Mouse (Mus musculus) bone marrow, adult 2 months (tissue): ENCODE measurements around the gene Gucy2d. TPM values are rescaled to one million over a fixed set of nuclear protein-coding genes. Genes with fewer than 3 reads are reported as not detected.

Source experiments
- H3K27ac ChIP-seq: fragments of 200-500 bp; 2 replicates; pipeline ENCODE4 v1.5.1; 2012; ENCODE audit warnings: low read depth, mild to moderate bottlenecking, control low read depth, inconsistent platforms, low read length; ENCODE audit not compliant: control insufficient read depth, poor library complexity, insufficient read depth
- H3K4me1 ChIP-seq: fragments of 200-500 bp; 2 replicates; pipeline ENCODE4 v1.6.1; 2011; ENCODE audit warnings: low read length; ENCODE audit not compliant: control insufficient read depth, insufficient read depth
- H3K4me3 ChIP-seq: fragments of 200-500 bp; replicated peaks from 2 replicates; pipeline ENCODE3; 2011; ENCODE audit warnings: mild to moderate bottlenecking, low read depth, low read length, control low read depth; ENCODE audit not compliant: control insufficient read depth
- CTCF ChIP-seq: fragments of 200-500 bp; IDR thresholded peaks from 2 replicates; pipeline ENCODE4 v1.5.1; 2011; ENCODE audit warnings: low read length, control low read depth; ENCODE audit not compliant: control insufficient read depth, insufficient read depth
- POLR2A ChIP-seq: fragments of 200-500 bp; IDR thresholded peaks from 2 replicates; pipeline ENCODE4 v1.6.1; 2011; ENCODE audit warnings: low read depth, mild to moderate bottlenecking, control low read depth, low read length, borderline replicate concordance; ENCODE audit not compliant: control insufficient read depth
- WGBS: fragments of 180-500 bp; shearing (Covaris S2); methylation state at CpG from one replicate; pipeline ENCODE4 v1.1.7; 2018; 5-methylcytosine and 5-hydroxymethylcytosine counted together
- polyA plus RNA-seq: library from polyadenylated mRNA; stranded (reverse); fragments of >200 nt; gene quantifications from 2 replicates; pipeline ENCODE4 v1.2.4, GENCODE M21; 2011; ENCODE audit warnings: low replicate concordance; ENCODE audit not compliant: missing spikeins, insufficient read depth, insufficient read length

The Gucy2d gene
- polyA plus RNA-seq, 1 experiment: not detected

DNA sequence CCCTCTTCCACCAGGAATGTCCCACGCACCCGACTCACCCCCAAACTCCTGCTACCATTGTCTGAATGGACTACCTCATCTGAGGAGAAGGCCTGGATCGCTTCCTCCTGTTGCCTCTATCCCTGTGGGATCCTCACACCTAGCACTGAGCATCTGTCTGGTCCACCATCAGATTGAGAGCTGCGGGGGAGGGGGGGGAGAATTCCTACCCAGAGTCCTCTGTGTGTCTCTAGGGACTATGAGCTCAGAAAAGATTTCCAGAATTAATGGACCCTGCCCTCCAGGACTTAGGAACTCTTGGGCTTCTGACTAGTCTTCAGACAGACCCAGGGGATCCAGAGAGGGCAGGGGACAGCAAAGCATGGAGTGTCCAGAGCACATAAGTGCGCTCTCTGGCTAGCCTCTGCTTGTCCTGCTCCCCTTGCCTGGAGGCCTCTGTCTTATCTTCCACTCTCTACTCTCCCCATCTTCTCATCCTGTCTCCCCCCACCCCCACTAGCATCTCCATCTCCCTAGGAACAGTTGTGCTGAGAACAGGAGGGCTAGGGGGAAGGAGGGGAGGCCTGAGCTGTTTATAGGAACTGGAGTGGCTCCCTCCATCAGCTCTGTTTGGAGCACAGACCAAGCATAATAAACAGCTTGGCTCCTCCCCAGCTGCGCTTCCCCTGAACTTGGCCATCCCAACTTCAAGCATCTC, 63.9 kb downstream of the Gucy2d start:
- WGBS: 76% methylated on average over 6 of the region's 6 CpGs
- H3K27ac ChIP-seq: no peak overlapping the region
- TF ChIP-seq POLR2A (no peak), CTCF (no peak)
- no peak overlapping the region for H3K4me3 ChIP-seq
- no peaks in the 10 kb centered on the region for H3K4me1 ChIP-seq

- Histone ChIP-seq H3K4me1 (no peaks in the 10 kb centered on the region), H3K27ac (no peak overlapping the region), H3K4me3 (no peak overlapping the region)
- TF ChIP-seq CTCF: no peak
- no peak for TF ChIP-seq POLR2A
- 63% methylated on average over 5 of the region's 5 CpGs for WGBS
These were observed 64.6 kb downstream of the Gucy2d start for GRCm38 (mm10) chr7:98504726-98505314.

GRCm38 (mm10) chr7:98505664-98506063, 65.4 kb downstream of the Gucy2d start:
- Histone ChIP-seq H3K27ac (no peak overlapping the region), H3K4me3 (no peak overlapping the region), H3K4me1 (no peaks in the 10 kb centered on the region; the same call in 1 of the 2 replicates)
- no peak for TF ChIP-seq POLR2A
- no peak for TF ChIP-seq CTCF
- 72% methylated on average over 3 of the region's 3 CpGs for WGBS

- Histone ChIP-seq H3K27ac (no peak overlapping the region), H3K4me3 (no peak overlapping the region), H3K4me1 (peaks cover 2% of the 10 kb centered on the region; the same call in 1 of the 2 replicates)
- 57% methylated on average over 15 of the region's 15 CpGs for WGBS
- TF ChIP-seq POLR2A: no peak
- TF ChIP-seq CTCF: no peak
These were observed 71.0 kb downstream of the Gucy2d start for GRCm38 (mm10) chr7:98510961-98511958.

- H3K27ac ChIP-seq: no peak overlapping the region
- TF ChIP-seq CTCF: no peak
- no peak for TF ChIP-seq POLR2A
- no peak overlapping the region for H3K4me3 ChIP-seq
- 68% methylated on average over 3 of the region's 3 CpGs for WGBS
- peaks cover 2% of the 10 kb centered on the region; the same call in 1 of the 2 replicates for H3K4me1 ChIP-seq
These were observed 73.0 kb downstream of the Gucy2d start for GRCm38 (mm10) chr7:98513251-98513650.

DNA sequence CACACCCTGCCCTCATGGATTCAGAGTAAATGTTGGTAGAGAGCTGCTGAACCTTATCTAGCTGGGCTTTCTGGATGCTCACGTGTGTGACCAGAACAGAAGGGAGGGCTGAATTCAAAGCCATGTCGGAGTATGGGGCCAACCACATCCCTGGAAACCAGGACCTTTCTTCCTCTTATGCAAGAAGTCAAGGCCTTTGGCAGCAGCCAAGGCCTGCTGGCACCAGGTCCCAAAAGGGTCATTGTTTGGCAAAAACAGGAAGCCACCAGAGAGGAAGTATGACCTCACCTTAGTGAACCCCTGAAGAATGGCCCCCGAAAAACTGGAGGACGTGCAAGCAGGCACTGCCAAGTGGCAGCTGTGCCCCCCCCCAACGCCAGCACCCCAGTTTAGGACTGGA, 82.4 kb downstream of the Gucy2d start:
- peaks cover 5% of the 10 kb centered on the region; the same call in 1 of the 2 replicates for H3K4me1 ChIP-seq

DNA sequence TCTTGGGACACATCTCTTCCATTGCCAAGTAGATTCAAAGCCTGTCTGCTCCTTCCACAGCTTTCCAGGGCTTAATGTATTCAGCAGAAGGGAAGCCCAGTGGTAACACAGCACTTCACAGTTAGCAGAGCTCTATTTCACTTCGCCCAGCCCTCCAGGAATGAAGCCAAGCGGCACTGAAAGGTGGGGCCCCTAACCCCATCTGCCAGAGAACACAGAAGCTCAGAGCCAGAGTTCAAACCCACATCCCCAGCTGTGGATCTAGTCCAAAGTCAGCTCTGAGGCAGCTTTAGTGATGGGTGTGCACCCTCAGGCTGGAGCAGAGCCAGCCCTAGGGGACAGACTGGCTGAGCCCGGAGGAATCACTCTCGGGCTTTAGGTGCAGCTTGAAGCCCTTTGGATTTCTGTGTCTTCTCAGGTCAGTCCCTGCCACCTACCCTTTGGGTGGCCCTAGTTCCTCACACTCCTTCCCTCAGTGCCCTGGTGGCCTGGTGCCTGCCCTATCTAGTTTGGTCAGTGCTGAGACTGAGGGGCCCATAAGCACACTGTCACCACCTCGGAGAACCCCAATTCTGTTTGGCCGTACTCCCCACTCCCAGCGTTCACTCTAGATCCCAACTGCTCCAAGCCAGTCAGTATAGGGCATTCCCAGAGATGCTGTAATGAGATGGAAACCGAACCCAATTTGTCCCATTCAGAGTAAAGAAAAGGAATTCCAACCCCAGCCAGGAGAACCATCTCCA, 83.0 kb downstream of the Gucy2d start:
- WGBS: 36% methylated on average over 8 of the region's 8 CpGs
- Histone ChIP-seq H3K4me1 (peaks cover 5% of the 10 kb centered on the region; the same call in 1 of the 2 replicates), H3K27ac (no peak overlapping the region), H3K4me3 (no peak overlapping the region)
- TF ChIP-seq POLR2A (no peak), CTCF (no peak)

More for the DNA sequence above, 82.4 kb downstream of the Gucy2d start:
- Histone ChIP-seq H3K27ac (no peak overlapping the region), H3K4me3 (no peak overlapping the region)
- no peak for TF ChIP-seq CTCF
- whole genome bisulfite sequencing: 8% methylated on average over 5 of the region's 5 CpGs

DNA sequence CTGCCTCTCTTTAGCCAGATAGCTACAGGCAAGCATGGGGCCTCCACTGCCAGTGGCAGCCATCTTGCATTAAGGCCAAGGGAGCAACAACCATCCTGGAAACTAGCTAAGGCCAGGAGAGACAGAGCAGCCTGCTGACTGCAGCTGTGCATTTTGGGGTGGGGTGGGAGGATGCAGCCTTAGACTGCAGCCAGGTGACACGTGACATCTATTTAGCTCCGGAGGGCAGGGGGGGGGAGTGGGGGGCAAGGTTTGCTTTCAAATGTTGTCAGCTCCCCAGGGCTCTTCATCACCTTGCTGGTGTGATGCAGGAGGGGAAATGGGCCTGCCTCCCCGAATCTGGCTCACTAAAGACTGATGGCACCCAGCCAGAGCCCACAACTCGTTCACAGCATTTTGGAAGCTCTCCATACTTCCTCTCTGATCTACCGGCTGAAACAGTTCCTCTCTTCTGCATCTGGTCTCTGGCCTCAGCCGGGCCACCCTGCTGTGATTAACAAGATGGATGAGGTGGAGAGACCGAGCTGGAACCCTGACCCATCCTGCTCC, 83.7 kb downstream of the Gucy2d start:
- TF ChIP-seq POLR2A (no peak), CTCF (no peak)
- H3K27ac ChIP-seq: no peak overlapping the region
- under 1% methylated on average over 7 of the region's 7 CpGs for WGBS
- peaks cover 5% of the 10 kb centered on the region; the same call in 1 of the 2 replicates for H3K4me1 ChIP-seq
- no peak overlapping the region for H3K4me3 ChIP-seq
